Mouse (Mus musculus): ENCODE data around the gene Efna5.

The Efna5 gene

GRCm38 (mm10) chr17:62787855-62788254 lies 93.3 kb downstream of the Efna5 start:
- in situ Hi-C loops (cut with MboI), result no loop called here

- in situ Hi-C loops (cut with MboI), result no loop called here
Observed at GRCm38 (mm10) chr17:62786602-62786907, 94.6 kb downstream of the Efna5 start.

GRCm38 (mm10) chr17:62785781-62786601 lies 95.1 kb downstream of the Efna5 start:
- in situ Hi-C loops (cut with MboI), result no loop called here

- in situ Hi-C loops (cut with MboI), result no loop called here
Observed at GRCm38 (mm10) chr17:62784274-62785171, 96.6 kb downstream of the Efna5 start.

GRCm38 (mm10) chr17:62783524-62784273 lies 97.4 kb downstream of the Efna5 start:
- in situ Hi-C loops (cut with MboI), result no loop called here

GRCm38 (mm10) chr17:62782826-62783404 lies 98.2 kb downstream of the Efna5 start:
- in situ Hi-C loops (cut with MboI), result no loop called here

GRCm38 (mm10) chr17:62781120-62781519 lies 100.0 kb downstream of the Efna5 start:
- in situ Hi-C loops (cut with MboI), result no loop called here

GRCm38 (mm10) chr17:62777858-62778564 lies 103.1 kb downstream of the Efna5 start:
- in situ Hi-C loops (cut with MboI), result no loop called here

- in situ Hi-C loops (cut with MboI), result no loop called here
Observed at GRCm38 (mm10) chr17:62776710-62777109, 104.4 kb downstream of the Efna5 start.

GRCm38 (mm10) chr17:62775976-62776375 lies 105.1 kb downstream of the Efna5 start:
- in situ Hi-C loops (cut with MboI), result no loop called here

GRCm38 (mm10) chr17:62775401-62775800 lies 105.7 kb downstream of the Efna5 start:
- in situ Hi-C loops (cut with MboI), result no loop called here

- in situ Hi-C loops (cut with MboI), result no loop called here
Observed at GRCm38 (mm10) chr17:62774749-62775148, 106.4 kb downstream of the Efna5 start.

GRCm38 (mm10) chr17:62766705-62767104 lies 114.4 kb downstream of the Efna5 start:
- in situ Hi-C loops (cut with MboI), result no loop called here

GRCm38 (mm10) chr17:62765165-62765564 lies 116.0 kb downstream of the Efna5 start:
- in situ Hi-C loops (cut with MboI), result no loop called here

GRCm38 (mm10) chr17:62756951-62757350 lies 124.2 kb downstream of the Efna5 start:
- in situ Hi-C loops (cut with MboI), result no loop called here

GRCm38 (mm10) chr17:62755635-62756034 lies 125.5 kb downstream of the Efna5 start:
- in situ Hi-C loops (cut with MboI), result no loop called here

GRCm38 (mm10) chr17:62754638-62755037 lies 126.5 kb downstream of the Efna5 start:
- in situ Hi-C loops (cut with MboI), result no loop called here

GRCm38 (mm10) chr17:62752381-62752889 lies 128.7 kb downstream of the Efna5 start:
- in situ Hi-C loops (cut with MboI), result no loop called here

- in situ Hi-C loops (cut with MboI), result no loop called here
Observed at GRCm38 (mm10) chr17:62750647-62751046, 130.5 kb downstream of the Efna5 start.

- in situ Hi-C loops (cut with MboI), result no loop called here
Observed at GRCm38 (mm10) chr17:62748803-62749619, 132.1 kb downstream of the Efna5 start.
